Mouse (Mus musculus) adrenal gland, adult 2 months (tissue): ENCODE results near the gene Cblb. TPM values are rescaled to one million over a fixed set of nuclear protein-coding genes. Genes with fewer than 3 reads are reported as not detected.

Experiments
- DNase-seq: peaks from one replicate; pipeline ENCODE4 v3.0.0; 2021
- polyA plus RNA-seq: library from polyadenylated mRNA; depleted of rRNA; stranded (reverse); fragments of >200 nt; gene quantifications from 2 replicates; pipeline ENCODE4 v1.2.3, GENCODE M21; 2012
- total RNA-seq, 2 experiments: library from RNA; stranded (reverse); gene quantifications; 2 replicates each; pipeline ENCODE4 v1.2.3; 2021

Gene Cblb
- total and polyA plus RNA-seq, 3 experiments: 7.8 to 39.4 (median 26.8) TPM

- DNase-seq: no peak
Measured at GRCm38 (mm10) chr16:52071290-52071689, 40.3 kb downstream of the Cblb start.

DNA sequence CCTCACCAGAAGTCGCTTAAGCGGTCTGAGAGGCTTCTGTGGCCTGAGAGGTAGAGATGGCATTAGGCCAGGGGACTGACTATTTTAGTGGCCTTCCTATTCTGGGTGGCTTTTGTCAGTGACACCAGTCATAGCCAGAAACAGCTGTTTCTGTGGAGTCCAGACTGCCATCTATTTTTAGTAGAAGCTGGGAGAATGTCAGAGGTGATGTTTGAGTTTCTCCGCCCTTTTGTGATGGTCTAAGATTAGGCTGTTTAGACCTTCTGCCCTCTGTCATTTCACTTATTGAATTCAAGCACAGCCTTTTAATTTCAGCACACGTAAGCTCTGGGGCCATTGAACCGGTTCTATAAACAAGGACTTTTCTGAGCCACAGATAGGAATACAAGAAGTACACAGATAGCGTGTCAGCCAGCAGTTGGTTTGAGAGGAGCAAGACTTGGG, 40.8 kb downstream of the Cblb start:
- no peak for DNase-seq

GRCm38 (mm10) chr16:52076652-52077051, 45.6 kb downstream of the Cblb start:
- DNase-seq: no peak

- no peak for DNase-seq
Measured at GRCm38 (mm10) chr16:52077901-52078300, 46.9 kb downstream of the Cblb start.

- DNase-seq: peak; percentile 76
Measured at GRCm38 (mm10) chr16:52078758-52079474, 47.9 kb downstream of the Cblb start.

DNA sequence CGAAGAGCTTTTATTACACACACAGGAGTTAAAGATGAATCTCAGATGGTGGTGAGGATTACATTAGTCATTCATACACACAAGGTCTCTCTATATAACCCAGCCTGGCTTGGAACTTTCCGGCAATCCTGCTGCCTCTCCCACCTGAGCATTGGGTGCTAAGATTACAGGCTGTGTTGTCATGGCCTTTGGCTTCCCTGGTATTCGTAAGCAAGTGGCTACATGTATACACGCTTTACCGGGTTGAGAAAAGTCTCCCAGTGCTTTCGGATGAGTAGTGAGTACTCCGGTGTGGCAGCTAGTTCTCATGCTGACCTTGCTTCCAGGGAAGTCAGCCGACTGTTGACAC, 48.4 kb downstream of the Cblb start:
- peak; percentile 61 for DNase-seq

GRCm38 (mm10) chr16:52080619-52081395, 49.8 kb downstream of the Cblb start:
- DNase-seq: no peak

DNA sequence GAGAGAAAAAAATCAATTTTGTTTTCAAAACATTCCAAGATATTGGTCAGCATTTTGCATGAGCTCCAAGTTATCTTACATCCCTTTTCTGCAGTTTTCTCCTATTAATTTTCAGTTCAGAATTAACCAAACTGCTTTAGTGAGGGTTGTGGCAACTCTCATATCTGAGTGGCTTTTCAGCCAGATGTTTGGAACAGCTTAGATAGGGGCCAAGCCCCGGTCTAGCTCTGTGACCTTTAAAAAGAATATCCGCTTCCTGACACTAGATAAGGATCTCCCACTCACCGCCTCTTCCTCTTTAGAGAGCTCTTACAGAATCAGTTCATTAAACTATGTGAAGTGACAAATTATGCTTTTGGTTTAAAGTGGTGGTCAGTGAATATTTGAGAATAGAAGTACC, 50.7 kb downstream of the Cblb start:
- DNase-seq: no peak

GRCm38 (mm10) chr16:52086793-52087450, 55.9 kb downstream of the Cblb start:
- no peak for DNase-seq

DNA sequence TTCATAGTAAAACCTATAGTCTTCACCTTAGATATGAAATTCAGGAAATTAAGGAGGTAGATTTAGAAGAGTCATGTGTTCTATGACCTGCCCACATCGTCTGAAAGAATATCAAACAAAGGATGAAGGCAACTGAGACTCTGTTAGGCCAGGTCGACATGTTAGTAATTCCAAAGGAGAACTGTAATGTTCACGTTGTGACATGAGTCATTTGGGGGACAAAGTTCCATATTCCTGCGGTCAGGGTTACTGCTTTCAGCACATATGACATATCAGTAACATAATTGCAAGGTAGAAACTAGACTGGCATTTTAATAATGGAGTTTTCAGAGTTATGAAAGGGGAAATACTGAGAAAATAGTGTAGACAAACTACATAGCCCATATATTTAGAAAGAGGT, 58.3 kb downstream of the Cblb start:
- DNase-seq: no peak

DNA sequence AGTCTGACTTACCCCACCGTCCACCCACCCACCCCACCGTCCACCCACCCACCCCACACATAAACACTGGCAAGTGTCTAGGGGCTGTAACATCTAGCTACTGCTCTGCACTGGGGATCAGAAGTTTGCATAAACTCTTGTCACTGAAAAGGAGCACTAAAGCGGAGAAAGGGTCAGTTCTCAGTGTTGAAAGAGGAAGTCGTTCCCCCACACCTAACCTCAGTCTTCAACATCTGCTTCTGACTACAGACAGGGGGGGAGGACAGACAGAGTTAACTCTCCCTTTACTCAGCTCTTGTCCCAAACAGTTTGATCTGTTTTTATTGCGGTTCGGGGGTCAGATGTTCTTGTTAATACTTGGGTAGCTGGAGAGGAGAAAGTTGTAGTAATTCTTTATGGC, 59.9 kb downstream of the Cblb start:
- no peak for DNase-seq

- DNase-seq: no peak
Measured at GRCm38 (mm10) chr16:52093325-52094253, 62.6 kb downstream of the Cblb start.

GRCm38 (mm10) chr16:52094735-52095459, 63.9 kb downstream of the Cblb start:
- DNase-seq: peak; percentile 84

GRCm38 (mm10) chr16:52095643-52096042, 64.6 kb downstream of the Cblb start:
- DNase-seq: peak; percentile 48

- DNase-seq: no peak
Measured at GRCm38 (mm10) chr16:52100466-52100865, 69.4 kb downstream of the Cblb start.

DNA sequence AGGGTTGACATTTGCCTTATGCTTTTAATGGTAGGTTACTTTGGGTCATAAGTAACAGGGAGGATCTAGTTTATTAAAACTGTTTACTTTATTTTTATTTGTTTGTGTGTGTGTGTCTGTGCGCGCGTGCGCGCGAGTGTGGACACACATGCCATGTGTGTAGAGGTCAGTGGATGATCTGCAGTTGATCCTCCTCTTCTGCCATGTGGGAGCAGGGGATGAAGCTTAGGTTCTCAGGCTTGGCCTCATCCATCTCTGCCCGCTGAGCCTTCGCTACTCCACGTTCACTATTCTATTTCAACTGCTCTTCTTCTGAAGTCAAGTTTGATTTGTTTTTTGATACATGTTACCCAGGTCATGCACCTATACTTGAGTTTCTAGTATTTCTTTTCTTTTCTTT, 73.6 kb downstream of the Cblb start:
- DNase-seq: no peak

DNA sequence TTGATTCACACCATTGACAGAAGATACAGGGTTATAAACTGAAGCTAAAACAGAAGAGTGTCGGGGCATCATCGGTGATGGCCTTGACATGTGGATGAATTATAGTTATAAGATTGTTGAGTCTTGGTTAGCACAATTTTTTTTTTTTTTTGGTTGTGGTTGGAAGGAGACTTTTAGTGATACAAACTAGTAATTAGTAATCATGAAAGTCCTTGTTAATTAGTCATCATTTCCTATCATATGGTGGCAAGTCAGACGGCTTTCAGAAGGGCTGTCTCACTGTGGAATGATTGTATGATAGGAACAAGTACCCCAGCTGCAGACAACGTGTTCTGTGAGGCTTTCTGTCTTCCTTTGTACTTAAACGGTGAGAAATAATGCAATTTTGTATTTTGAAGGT, 76.8 kb downstream of the Cblb start:
- no peak for DNase-seq

- DNase-seq: no peak
Measured at GRCm38 (mm10) chr16:52114473-52114872, 83.4 kb downstream of the Cblb start.

DNA sequence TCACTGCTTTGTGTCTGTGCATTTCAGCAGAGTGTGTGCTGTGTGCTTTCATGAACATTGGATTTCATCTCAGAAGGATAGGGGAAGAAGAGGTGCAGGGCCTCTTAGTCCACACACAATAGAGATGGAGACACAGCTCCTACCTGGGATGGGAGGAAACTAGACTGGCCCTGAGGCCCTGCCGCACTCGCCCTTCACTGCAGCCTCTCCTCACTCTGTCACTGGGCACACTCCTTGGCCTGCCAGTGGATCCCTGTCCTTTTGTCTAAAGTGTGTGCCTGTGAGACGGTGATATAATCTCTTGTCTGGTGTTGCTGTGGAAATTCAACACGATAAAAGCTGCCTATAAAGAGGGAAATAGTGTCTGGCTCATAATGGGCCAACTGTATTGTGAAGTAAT, 88.0 kb downstream of the Cblb start:
- DNase-seq: no peak

- DNase-seq: no peak
Measured at GRCm38 (mm10) chr16:52124974-52125373, 93.9 kb downstream of the Cblb start.

- DNase-seq: no peak
Measured at GRCm38 (mm10) chr16:52125896-52126295, 94.9 kb downstream of the Cblb start.
